Mouse (Mus musculus): ENCODE data around the gene Ripor2. TPM values are rescaled to one million over a fixed set of nuclear protein-coding genes. Genes with fewer than 3 reads are reported as not detected.
A peak's percentile ranks its signal among the peaks of the same experiment; 100 is the strongest.

The Ripor2 gene
- total and polyA plus RNA-seq, 2 experiments from 2014 or later: 21.3 to 53.2 TPM

GRCm38 (mm10) chr13:24594303-24594702, 12.3 kb downstream of the Ripor2 start:
- Histone ChIP-seq H3K36me3 (ENCODE audit: insufficient read depth) (no peaks in the 10 kb centered on the region), H3K27me3 (ENCODE audit: insufficient read depth, low read length) (no peaks in the 10 kb centered on the region), H3K4me1 (ENCODE audit: insufficient read depth) (no peaks in the 10 kb centered on the region), H3K4me3 (ENCODE audit: low read depth, low read length) (no peak overlapping the region), H3K9me3 (ENCODE audit: low read length) (no peaks in the 10 kb centered on the region), H3K4me2 (ENCODE audit: low read depth) (no peak overlapping the region), H3K27ac (ENCODE audit: low read depth, low read length) (no peak overlapping the region), H3K9ac (no peak overlapping the region)
- ATAC-seq (no peak), DNase-seq (no peak)
- WGBS: 50% methylated on average over 3 of the region's 3 CpGs
- TF ChIP-seq CTCF (IDR thresholded peaks at IDR 0.05; ENCODE audit: low read depth): no peak

DNA sequence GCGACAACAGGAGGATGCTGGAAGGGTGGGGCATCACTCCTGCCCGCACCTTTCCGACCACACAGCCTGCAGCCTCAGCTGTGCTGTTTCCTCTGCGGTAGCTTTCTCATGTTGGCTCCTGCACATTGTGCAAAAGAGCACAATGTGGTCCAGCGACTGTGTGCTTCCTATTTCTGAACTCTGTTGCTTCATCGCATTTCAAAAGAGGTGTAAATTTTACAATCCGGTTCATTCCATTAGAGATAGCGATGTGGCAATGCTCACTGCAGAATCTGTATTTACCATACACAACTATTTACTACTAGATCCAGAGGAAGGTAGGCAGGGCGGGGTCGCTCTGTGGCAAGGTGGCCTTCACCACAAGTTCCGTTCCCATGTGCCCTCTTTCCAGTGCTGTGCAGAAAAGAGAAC, 17.6 kb downstream of the Ripor2 start:
- H3K4me1 ChIP-seq (ENCODE audit: insufficient read depth): 0 out of 2 replicates have a peak, but pooled peaks cover 4% of the 10 kb centered on the region
- H3K9ac ChIP-seq: no peak overlapping the region
- H3K27me3 ChIP-seq (ENCODE audit: insufficient read depth, low read length): no peaks in the 10 kb centered on the region
- no peak for TF ChIP-seq CTCF (IDR thresholded peaks at IDR 0.05; ENCODE audit: low read depth)
- DNase-seq (no peak), ATAC-seq (no peak)
- H3K4me2 ChIP-seq (ENCODE audit: low read depth): no peak overlapping the region
- 84% methylated on average over 11 of the region's 11 CpGs for WGBS
- H3K4me3 ChIP-seq (ENCODE audit: low read depth, low read length): no peak overlapping the region
- no peaks in the 10 kb centered on the region for H3K36me3 ChIP-seq (ENCODE audit: insufficient read depth)
- no peaks in the 10 kb centered on the region for H3K9me3 ChIP-seq (ENCODE audit: low read length)
- H3K27ac ChIP-seq (ENCODE audit: low read depth, low read length): no peak overlapping the region

DNA sequence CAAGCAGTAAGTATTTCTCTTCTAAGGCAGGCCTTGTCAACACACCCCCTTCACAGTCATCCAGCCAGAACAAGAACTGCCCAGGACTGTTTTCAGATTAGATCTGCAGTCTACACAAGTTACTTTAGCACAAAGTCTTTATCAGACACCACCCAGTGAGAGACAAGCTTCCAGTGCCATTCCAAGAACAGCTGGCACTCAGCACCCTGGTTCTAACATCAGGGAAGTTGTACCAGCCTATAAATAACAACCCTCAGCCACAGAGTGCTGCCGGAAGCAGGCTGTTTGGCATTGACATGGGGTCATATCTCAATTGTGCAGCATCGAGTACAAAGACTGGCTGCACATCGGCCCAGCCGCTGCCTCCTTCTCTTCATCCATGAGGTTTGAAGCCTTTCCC, 21.0 kb downstream of the Ripor2 start:
- ATAC-seq (no peak), DNase-seq (no peak)
- 39% methylated on average over 4 of the region's 4 CpGs for WGBS
- H3K4me2 ChIP-seq (ENCODE audit: low read depth): no peak overlapping the region
- no peaks in the 10 kb centered on the region for H3K9me3 ChIP-seq (ENCODE audit: low read length)
- no peak overlapping the region for H3K4me3 ChIP-seq (ENCODE audit: low read depth, low read length)
- H3K27me3 ChIP-seq (ENCODE audit: insufficient read depth, low read length): no peaks in the 10 kb centered on the region
- H3K9ac ChIP-seq: no peak overlapping the region
- no peak for TF ChIP-seq CTCF (IDR thresholded peaks at IDR 0.05; ENCODE audit: low read depth)
- no peaks in the 10 kb centered on the region for H3K36me3 ChIP-seq (ENCODE audit: insufficient read depth)
- peaks cover 12% of the 10 kb centered on the region; the same call in 1 of the 2 replicates for H3K4me1 ChIP-seq (ENCODE audit: insufficient read depth)
- no peak overlapping the region for H3K27ac ChIP-seq (ENCODE audit: low read depth, low read length)

GRCm38 (mm10) chr13:24603591-24604009, 21.6 kb downstream of the Ripor2 start:
- TF ChIP-seq CTCF (IDR thresholded peaks at IDR 0.05; ENCODE audit: low read depth): no peak

GRCm38 (mm10) chr13:24604096-24604495, 22.1 kb downstream of the Ripor2 start:
- ATAC-seq (no peak), DNase-seq (no peak)
- H3K9me3 ChIP-seq (ENCODE audit: low read length): no peaks in the 10 kb centered on the region
- peaks cover 12% of the 10 kb centered on the region for H3K4me1 ChIP-seq (ENCODE audit: insufficient read depth)
- no peaks in the 10 kb centered on the region for H3K27me3 ChIP-seq (ENCODE audit: insufficient read depth, low read length)
- WGBS: 23% methylated on average over 4 of the region's 4 CpGs
- H3K4me2 ChIP-seq (ENCODE audit: low read depth): no peak overlapping the region
- no peak for TF ChIP-seq CTCF (IDR thresholded peaks at IDR 0.05; ENCODE audit: low read depth)
- H3K9ac ChIP-seq: no peak overlapping the region
- no peaks in the 10 kb centered on the region for H3K36me3 ChIP-seq (ENCODE audit: insufficient read depth)
- no peak overlapping the region for H3K4me3 ChIP-seq (ENCODE audit: low read depth, low read length)
- no peak overlapping the region for H3K27ac ChIP-seq (ENCODE audit: low read depth, low read length)

More at GRCm38 (mm10) chr13:24603591-24604009, 21.6 kb downstream of the Ripor2 start:
- peaks cover 12% of the 10 kb centered on the region for H3K4me1 ChIP-seq (ENCODE audit: insufficient read depth)
- H3K36me3 ChIP-seq (ENCODE audit: insufficient read depth): no peaks in the 10 kb centered on the region
- H3K4me2 ChIP-seq (ENCODE audit: low read depth): no peak overlapping the region
- no peak for ATAC-seq
- H3K27me3 ChIP-seq (ENCODE audit: insufficient read depth, low read length): no peaks in the 10 kb centered on the region
- no peak overlapping the region for H3K4me3 ChIP-seq (ENCODE audit: low read depth, low read length)
- H3K9ac ChIP-seq: no peak overlapping the region
- H3K9me3 ChIP-seq (ENCODE audit: low read length): no peaks in the 10 kb centered on the region
- no peak overlapping the region for H3K27ac ChIP-seq (ENCODE audit: low read depth, low read length)
- DNase-seq: no peak
- 22% methylated on average over 11 of the region's 11 CpGs for WGBS

DNA sequence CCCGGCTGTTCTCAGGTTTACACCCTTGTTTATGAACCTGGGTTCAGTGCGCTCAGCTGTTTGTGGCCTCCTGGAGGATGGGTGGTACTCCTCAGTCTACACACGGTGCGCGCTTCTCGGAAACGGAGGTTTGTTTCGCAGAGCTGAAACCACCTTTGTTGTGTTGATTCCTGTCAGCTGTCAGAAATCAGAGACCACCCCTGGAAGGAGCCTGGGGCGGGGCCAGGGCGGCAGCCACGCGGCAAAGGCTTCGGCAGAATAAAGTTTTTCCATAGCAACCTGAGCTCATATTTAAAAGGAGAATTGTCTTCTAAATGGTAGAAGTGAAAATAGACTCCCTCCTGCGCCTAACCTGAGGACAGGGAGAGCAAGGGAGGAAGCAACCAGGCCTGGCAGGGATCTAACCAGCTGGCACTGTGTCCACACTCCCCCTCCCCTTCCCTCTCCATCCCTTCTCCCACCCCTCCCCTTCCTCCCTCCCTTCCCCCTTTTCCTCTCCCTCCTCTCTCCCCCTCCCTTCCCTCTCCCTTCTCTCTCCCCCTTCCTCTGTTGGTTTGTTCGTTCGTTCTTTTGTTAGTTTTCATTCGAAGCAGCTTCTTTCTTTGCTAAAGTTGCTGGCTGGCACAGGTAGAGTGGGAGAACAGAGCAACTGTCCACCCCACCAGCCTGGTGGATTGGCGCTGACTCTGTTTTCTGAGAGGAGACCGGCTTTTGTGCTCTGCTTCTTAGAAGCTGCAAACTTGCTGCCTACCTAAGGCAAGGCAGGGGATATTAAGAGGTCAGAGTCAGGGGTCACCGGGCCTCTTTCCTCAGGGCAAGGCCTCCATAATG, 23.0 kb downstream of the Ripor2 start:
- H3K27ac ChIP-seq (ENCODE audit: low read depth, low read length): peak overlapping the region; percentile 70
- peak overlapping the region; percentile 21 for H3K4me3 ChIP-seq (ENCODE audit: low read depth, low read length)
- H3K4me1 ChIP-seq (ENCODE audit: insufficient read depth): peaks cover 12% of the 10 kb centered on the region
- DNase-seq: peak; percentile 59
- WGBS: 3% methylated on average over 20 of the region's 20 CpGs
- no peaks in the 10 kb centered on the region for H3K36me3 ChIP-seq (ENCODE audit: insufficient read depth)
- H3K9me3 ChIP-seq (ENCODE audit: low read length): no peaks in the 10 kb centered on the region
- ATAC-seq: peak; percentile 70
- no peak for TF ChIP-seq CTCF (IDR thresholded peaks at IDR 0.05; ENCODE audit: low read depth)
- peak overlapping the region; percentile 47 for H3K4me2 ChIP-seq (ENCODE audit: low read depth)
- H3K27me3 ChIP-seq (ENCODE audit: insufficient read depth, low read length): no peaks in the 10 kb centered on the region
- H3K9ac ChIP-seq: 0 out of 2 replicates have a peak overlapping the region, but pooled peaks have one; percentile 19

DNA sequence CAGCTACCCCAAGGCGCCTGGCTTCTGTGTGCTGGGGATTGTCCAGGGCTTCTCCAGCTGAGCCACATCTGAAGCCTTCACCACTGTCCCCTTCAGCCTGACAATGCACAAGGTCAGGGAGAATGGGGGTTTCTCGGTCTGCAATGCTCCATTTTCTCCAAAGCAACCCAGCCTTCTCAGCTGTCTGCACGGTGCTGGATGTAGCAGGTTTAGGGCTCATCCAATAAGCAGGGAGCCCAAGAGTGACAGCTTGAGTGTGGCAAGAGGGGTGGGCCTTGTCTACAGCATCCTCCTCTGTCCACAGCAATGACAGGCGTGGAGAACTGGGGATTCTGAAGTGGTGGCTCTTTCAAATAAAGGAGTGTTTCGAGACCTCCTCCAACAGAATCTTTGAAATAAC, 23.8 kb downstream of the Ripor2 start:
- H3K4me2 ChIP-seq (ENCODE audit: low read depth): no peak overlapping the region
- no peaks in the 10 kb centered on the region for H3K27me3 ChIP-seq (ENCODE audit: insufficient read depth, low read length)
- no peaks in the 10 kb centered on the region for H3K36me3 ChIP-seq (ENCODE audit: insufficient read depth)
- no peak for DNase-seq
- no peak overlapping the region for H3K27ac ChIP-seq (ENCODE audit: low read depth, low read length)
- TF ChIP-seq CTCF (IDR thresholded peaks at IDR 0.05; ENCODE audit: low read depth): no peak
- WGBS: 48% methylated on average over 5 of the region's 5 CpGs
- ATAC-seq: peak; percentile 36
- peaks cover 12% of the 10 kb centered on the region for H3K4me1 ChIP-seq (ENCODE audit: insufficient read depth)
- no peaks in the 10 kb centered on the region for H3K9me3 ChIP-seq (ENCODE audit: low read length)
- H3K9ac ChIP-seq: no peak overlapping the region
- no peak overlapping the region for H3K4me3 ChIP-seq (ENCODE audit: low read depth, low read length)

Data from forebrain, postnatal 0 days (tissue).